Mouse (Mus musculus) neural tube, embryonic 12.5 days (tissue): ENCODE measurements around the gene Alcam. TPM values are rescaled to one million over a fixed set of nuclear protein-coding genes. Genes with fewer than 3 reads are reported as not detected.
A peak's percentile ranks its signal among the peaks of the same experiment; 100 is the strongest.

ENCODE experiments used
- ATAC-seq: fragments of 200-750 bp; cut with Nextera tagmentation; 2 replicates; pipeline ENCODE4 v1.8.0; 2017; ENCODE audit warnings: low read depth, mild to moderate bottlenecking, moderate TSS enrichment, moderate library complexity; ENCODE audit not compliant: low FRiP score
- H3K27ac ChIP-seq: fragments of 300-500 bp; sonication (generic); 2 replicates; pipeline ENCODE4 v1.5.1; 2016
- H3K27me3 ChIP-seq: fragments of 300-500 bp; sonication (generic); replicated peaks from 2 replicates; pipeline ENCODE4 v1.6.1; 2016; ENCODE audit warnings: mild to moderate bottlenecking
- H3K36me3 ChIP-seq: fragments of 300-500 bp; sonication (generic); 2 replicates; pipeline ENCODE4 v1.6.1; 2016; ENCODE audit warnings: mild to moderate bottlenecking
- H3K4me1 ChIP-seq: fragments of 300-500 bp; sonication (generic); 2 replicates; pipeline ENCODE4 v1.6.1; 2016
- H3K4me2 ChIP-seq: fragments of 300-500 bp; sonication (generic); replicated peaks from 2 replicates; pipeline ENCODE4 v1.6.1; 2016; ENCODE audit warnings: mild to moderate bottlenecking
- H3K4me3 ChIP-seq: fragments of 300-500 bp; sonication (generic); 2 replicates; pipeline ENCODE4 v1.5.1; 2016
- H3K9ac ChIP-seq: fragments of 300-500 bp; sonication (generic); 2 replicates; pipeline ENCODE4 v1.6.1; 2016; ENCODE audit warnings: mild to moderate bottlenecking
- H3K9me3 ChIP-seq: fragments of 300-500 bp; sonication (generic); 2 replicates; pipeline ENCODE4 v1.6.1; 2016; ENCODE audit warnings: mild to moderate bottlenecking
- WGBS: fragments of 180-500 bp; shearing (Covaris S2); methylation state at CpG from one replicate; pipeline ENCODE4 v1.1.7; 2016; 5-methylcytosine and 5-hydroxymethylcytosine counted together
- polyA plus RNA-seq: library from polyadenylated mRNA; unstranded; fragments of >200 nt; fragmentation: Nextera tagmentation; extraction: Ambion mirVana; gene quantifications from 2 replicates; pipeline ENCODE4 v1.2.1, GENCODE M21; 2016

The Alcam gene
- polyA plus RNA-seq, 1 experiment from 2014 or later = 13.9 TPM

DNA sequence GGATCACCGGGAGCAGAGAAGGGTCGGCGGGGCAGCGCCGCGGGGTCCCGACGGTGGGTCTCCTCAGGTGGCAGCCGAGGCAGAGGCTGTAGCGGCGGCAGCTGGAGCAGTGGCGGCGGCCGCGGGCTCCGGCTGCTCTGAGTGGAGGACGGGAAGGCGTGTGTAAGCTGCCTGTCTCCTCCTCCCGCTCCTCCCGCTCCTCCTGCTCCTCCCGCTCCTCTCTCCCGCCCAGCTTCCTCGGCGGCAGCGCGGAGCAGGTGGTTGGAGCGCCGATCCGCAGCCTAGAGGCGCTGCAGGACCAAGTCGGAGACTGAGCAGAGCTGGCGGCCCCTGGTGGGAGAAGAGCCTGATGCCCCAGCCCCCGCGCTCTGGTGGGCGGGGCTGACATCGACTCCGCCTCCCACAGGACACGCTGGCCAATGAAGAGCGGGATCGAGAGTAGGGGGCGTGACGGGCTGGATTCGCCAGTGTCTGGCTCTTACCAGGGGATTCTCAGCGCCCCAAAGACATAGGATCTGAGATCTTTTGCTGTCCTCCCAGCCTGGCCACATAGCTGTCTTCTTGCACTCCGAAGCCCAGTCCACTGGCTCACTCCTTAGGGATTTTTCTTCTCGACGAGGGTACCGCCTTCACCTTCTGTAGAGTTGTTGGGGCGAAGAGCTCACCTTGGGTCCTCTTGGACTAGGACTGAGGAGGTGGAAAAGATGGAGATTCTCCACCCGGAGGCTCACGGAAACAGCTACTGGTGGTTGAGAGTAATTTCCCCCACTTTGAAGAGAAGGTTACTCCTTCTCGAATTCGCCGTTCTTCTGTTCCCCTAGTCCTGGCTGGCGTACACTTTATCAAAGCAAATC lies 785 bp downstream of the Alcam start:
- under 1% methylated on average over 54 of the region's 55 CpGs for WGBS
- ATAC-seq = peak; percentile 98
- peaks cover 8% of the 10 kb centered on the region; the same call in 1 of the 2 replicates for H3K27me3 ChIP-seq

GRCm38 (mm10) chr16:52452477-52452831 lies 1.4 kb downstream of the Alcam start:
- peak; percentile 31 for ATAC-seq
- Histone ChIP-seq H3K9ac (peak overlapping the region; percentile 57), H3K4me1 (peaks cover 22% of the 10 kb centered on the region), H3K27me3 (peaks cover 8% of the 10 kb centered on the region; the same call in 1 of the 2 replicates), H3K36me3 (no peaks in the 10 kb centered on the region), H3K27ac (no peak overlapping the region), H3K4me2 (peak overlapping the region; percentile 87), H3K4me3 (peak overlapping the region; percentile 51), H3K9me3 (no peaks in the 10 kb centered on the region)
- 0% methylated on average over 26 of the region's 26 CpGs for WGBS

More for the DNA sequence above, 785 bp downstream of the Alcam start:
- no peaks in the 10 kb centered on the region for H3K36me3 ChIP-seq
- peak overlapping the region; percentile 57 for H3K9ac ChIP-seq
- H3K4me2 ChIP-seq = peak overlapping the region; percentile 87
- H3K9me3 ChIP-seq = no peaks in the 10 kb centered on the region
- peaks cover 22% of the 10 kb centered on the region for H3K4me1 ChIP-seq
- peak overlapping the region; percentile 51 for H3K4me3 ChIP-seq
- H3K27ac ChIP-seq = no peak overlapping the region

- Histone ChIP-seq H3K4me1 (peaks cover 22% of the 10 kb centered on the region), H3K9ac (peak overlapping the region; percentile 57), H3K27ac (no peak overlapping the region), H3K27me3 (peaks cover 8% of the 10 kb centered on the region; the same call in 1 of the 2 replicates), H3K4me3 (peak overlapping the region; percentile 51), H3K4me2 (peak overlapping the region; percentile 87), H3K9me3 (no peaks in the 10 kb centered on the region), H3K36me3 (no peaks in the 10 kb centered on the region)
- peak; percentile 4; the same call in 1 of the 2 replicates for ATAC-seq
- under 1% methylated on average over 23 of the region's 23 CpGs for WGBS
Observed at GRCm38 (mm10) chr16:52451786-52452476, 1.9 kb downstream of the Alcam start.

DNA sequence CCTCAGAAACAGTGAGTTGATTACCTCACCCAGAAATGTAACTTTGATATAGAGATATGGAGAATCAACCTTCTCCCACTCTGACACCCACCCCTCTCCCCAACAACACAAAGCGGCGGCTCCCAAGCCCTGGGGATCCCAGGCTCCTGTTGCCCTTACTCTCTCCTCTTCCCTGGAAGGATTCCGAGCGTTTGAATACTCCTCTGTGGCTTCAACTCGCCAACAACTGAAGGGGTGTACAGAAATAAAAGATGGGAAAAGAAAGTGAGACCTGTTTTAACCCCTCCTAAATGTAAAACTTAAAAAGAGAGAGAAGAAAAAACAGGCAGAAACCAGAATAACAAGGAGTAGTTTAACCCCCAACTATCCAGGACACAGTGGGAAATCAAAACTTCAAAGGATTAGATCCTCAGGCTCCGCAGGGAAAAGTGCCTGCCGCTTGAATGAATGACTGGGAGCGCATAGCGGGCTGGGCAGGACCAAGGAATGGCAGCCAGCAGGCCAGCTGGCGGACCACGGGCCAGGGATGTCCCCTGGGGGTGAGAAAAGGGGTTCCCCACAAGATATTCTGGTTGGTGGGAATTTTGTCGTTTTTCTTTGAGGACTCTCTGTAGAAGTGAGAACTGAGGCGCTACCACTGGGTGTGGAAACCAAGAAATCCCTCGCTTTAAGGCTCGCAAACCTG lies 2.6 kb downstream of the Alcam start:
- H3K4me3 ChIP-seq = peak overlapping the region; percentile 51
- no peak for ATAC-seq
- H3K9me3 ChIP-seq = no peaks in the 10 kb centered on the region
- no peaks in the 10 kb centered on the region for H3K36me3 ChIP-seq
- under 1% methylated on average over 15 of the region's 15 CpGs for WGBS
- peaks cover 8% of the 10 kb centered on the region; the same call in 1 of the 2 replicates for H3K27me3 ChIP-seq
- no peak overlapping the region for H3K27ac ChIP-seq
- peak overlapping the region; percentile 57; the same call in 1 of the 2 replicates for H3K9ac ChIP-seq
- peak overlapping the region; percentile 87 for H3K4me2 ChIP-seq
- peaks cover 22% of the 10 kb centered on the region for H3K4me1 ChIP-seq

DNA sequence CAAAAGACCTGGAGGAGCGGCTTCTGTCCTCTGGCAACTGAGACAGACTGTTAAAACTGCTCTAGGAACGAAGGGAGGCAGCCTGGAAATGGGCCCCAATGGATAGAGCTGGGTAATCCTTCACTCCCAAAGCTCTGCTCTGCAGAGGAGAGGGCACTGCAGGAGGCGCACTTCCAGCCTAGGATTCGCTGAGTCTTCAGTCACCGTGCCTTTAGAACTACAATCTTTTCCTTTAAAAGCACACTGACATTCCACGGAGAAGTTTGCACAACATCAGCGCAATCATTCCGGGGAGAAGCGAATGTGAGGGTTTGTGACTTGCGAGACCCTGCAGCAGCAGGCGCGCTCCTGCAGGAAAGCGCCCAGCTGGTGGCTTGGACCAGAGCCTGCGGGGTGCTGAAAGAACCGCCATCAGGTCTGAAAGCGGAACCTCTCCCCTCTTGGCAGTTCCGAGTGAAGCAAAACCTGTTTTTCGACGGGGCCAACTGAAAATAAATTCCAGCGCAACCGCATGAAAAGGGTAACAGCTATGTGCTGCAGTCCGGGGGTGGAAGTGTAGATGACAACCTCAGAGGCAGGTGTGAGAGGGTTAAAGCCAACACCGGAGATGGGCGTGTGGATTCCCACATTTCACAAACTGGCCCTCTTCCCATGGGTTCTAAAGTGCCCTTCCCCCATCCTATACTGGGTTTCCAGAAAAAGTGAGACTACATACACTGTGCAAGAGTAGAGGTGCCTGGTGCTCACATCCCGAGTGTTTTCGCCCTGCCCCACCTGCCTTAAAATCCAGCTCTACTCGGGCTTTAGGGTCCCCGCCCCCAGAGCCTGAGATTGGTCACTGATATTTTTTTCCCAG lies 3.4 kb downstream of the Alcam start:
- under 1% methylated on average over 28 of the region's 28 CpGs for WGBS

DNA sequence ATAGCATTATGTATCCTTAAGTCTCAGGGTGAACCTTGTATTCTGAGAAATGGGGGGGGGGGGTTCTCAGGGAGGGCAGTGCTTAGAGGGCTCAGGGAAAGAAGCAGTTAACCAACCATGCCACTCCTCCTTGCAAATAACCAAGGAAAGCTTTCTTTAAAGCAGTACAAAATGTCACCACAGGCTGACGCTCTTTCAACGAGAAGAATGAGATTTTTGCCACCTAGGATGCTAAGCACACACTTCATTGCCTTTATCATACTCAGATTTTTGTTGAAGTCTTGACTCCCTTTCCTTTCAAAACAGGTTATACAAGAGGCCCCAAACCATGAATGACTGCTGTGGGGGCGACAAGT lies 4.0 kb downstream of the Alcam start:
- no peaks in the 10 kb centered on the region for H3K9me3 ChIP-seq
- H3K27me3 ChIP-seq = peaks cover 8% of the 10 kb centered on the region; the same call in 1 of the 2 replicates
- no peak for ATAC-seq
- H3K9ac ChIP-seq = no peak overlapping the region; the same call in 1 of the 2 replicates
- H3K4me1 ChIP-seq = peaks cover 22% of the 10 kb centered on the region
- no peaks in the 10 kb centered on the region for H3K36me3 ChIP-seq
- H3K4me3 ChIP-seq = peak overlapping the region; percentile 51
- WGBS = 2% methylated on average over 3 of the region's 3 CpGs
- peak overlapping the region; percentile 87 for H3K4me2 ChIP-seq
- H3K27ac ChIP-seq = no peak overlapping the region

More for the DNA sequence above, 3.4 kb downstream of the Alcam start:
- H3K4me1 ChIP-seq = peaks cover 22% of the 10 kb centered on the region
- ATAC-seq = no peak
- H3K9me3 ChIP-seq = no peaks in the 10 kb centered on the region
- H3K27me3 ChIP-seq = peaks cover 8% of the 10 kb centered on the region; the same call in 1 of the 2 replicates
- peak overlapping the region; percentile 51 for H3K4me3 ChIP-seq
- H3K9ac ChIP-seq = peak overlapping the region; percentile 57
- H3K36me3 ChIP-seq = no peaks in the 10 kb centered on the region
- H3K27ac ChIP-seq = no peak overlapping the region
- peak overlapping the region; percentile 87 for H3K4me2 ChIP-seq

DNA sequence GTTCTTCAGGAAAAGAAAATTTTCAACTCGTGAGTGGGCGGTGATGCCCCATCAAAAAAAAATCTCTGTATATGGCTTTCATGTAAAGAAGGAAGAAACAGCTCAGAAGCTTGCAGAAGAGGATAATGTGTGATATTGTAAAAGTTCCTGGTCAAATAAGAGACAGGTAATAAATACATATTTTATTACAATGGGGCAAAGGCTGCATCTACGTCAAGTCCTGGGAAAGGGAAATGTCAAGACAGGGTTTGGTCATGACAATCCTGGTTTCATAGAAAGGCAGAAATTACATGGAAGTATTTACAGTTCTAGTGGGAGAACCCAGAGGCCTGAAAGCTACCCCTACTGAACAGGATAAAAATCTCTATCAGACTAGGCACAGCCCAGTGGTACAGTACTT lies 7.9 kb downstream of the Alcam start:
- no peak overlapping the region for H3K27ac ChIP-seq
- no peak overlapping the region for H3K4me2 ChIP-seq
- WGBS = 94% methylated on average over 3 of the region's 3 CpGs
- no peak for ATAC-seq
- H3K4me1 ChIP-seq = peaks cover 6% of the 10 kb centered on the region; the same call in 1 of the 2 replicates
- H3K27me3 ChIP-seq = no peaks in the 10 kb centered on the region
- H3K9ac ChIP-seq = no peak overlapping the region
- no peak overlapping the region for H3K4me3 ChIP-seq
- H3K9me3 ChIP-seq = no peaks in the 10 kb centered on the region
- no peaks in the 10 kb centered on the region for H3K36me3 ChIP-seq

DNA sequence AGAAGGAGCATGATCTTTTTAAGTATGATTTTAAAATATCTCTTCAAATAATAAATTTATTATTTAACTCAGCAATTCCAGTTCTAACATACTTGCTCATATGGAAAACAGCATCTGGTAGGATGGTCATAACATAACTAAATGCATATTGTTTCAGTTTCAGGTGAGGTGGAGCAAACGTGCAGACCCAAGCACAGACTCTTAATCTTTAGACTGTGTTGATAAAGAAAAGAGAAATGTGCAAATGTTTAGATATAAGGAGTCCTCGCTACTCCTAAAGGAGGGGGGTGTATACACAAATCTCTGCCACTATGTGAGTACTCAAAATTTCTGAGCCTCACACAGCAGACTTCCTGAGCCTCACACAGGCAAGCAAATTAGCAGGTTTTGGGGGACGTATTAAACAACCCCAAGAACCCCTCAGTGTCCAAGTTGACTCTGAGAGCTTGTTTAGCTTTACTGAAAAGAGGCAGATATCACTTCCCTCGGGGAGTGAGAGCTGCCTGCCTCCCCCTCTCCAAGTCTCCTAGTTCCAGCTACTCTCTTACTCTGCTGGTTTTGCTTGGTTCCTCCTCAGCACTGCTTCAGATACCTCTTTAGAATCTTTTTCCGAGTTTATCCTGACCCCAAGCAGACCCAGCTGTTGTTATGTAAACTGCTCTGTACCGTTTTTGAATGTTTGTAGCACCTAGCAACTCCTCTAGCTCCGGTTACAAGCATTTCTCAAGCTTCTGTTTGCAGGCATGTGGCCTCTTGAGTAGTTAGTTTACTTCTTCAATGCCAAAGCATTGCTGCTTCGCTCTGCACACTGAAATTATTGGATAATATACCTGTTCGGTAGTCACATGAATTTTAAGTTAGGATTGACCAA lies 10.0 kb downstream of the Alcam start:
- WGBS = 58% methylated on average over 9 of the region's 9 CpGs
- Histone ChIP-seq H3K27me3 (no peaks in the 10 kb centered on the region), H3K9me3 (no peaks in the 10 kb centered on the region), H3K27ac (no peak overlapping the region), H3K9ac (no peak overlapping the region), H3K4me2 (no peak overlapping the region), H3K36me3 (no peaks in the 10 kb centered on the region), H3K4me3 (no peak overlapping the region), H3K4me1 (no peaks in the 10 kb centered on the region)
- no peak for ATAC-seq

DNA sequence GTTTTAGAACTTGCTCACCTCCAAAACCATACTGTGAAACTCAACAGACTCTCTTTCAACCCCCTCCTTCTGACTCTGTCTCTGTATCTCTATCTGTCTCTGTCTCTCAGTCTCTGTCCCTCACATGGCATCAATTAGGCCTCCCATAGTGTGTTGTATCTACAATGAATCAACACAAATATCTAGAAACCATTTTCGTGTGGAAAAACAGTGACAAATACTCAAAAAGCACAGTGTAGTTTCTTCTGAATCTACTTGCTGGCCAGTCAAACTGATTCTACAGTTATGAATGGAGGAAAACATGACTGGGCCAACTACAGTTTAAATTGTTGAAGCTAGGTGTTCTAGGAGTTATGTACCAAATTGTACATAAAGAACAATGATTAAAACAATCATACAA lies 10.8 kb downstream of the Alcam start:
- no peak overlapping the region for H3K4me2 ChIP-seq
- no peak overlapping the region for H3K9ac ChIP-seq
- ATAC-seq = no peak
- H3K36me3 ChIP-seq = no peaks in the 10 kb centered on the region
- WGBS = 70% methylated on average over 1 of the region's 1 CpGs
- H3K4me3 ChIP-seq = no peak overlapping the region
- no peaks in the 10 kb centered on the region for H3K9me3 ChIP-seq
- H3K4me1 ChIP-seq = no peaks in the 10 kb centered on the region
- no peak overlapping the region for H3K27ac ChIP-seq
- no peaks in the 10 kb centered on the region for H3K27me3 ChIP-seq

GRCm38 (mm10) chr16:52439600-52439999 lies 14.3 kb downstream of the Alcam start:
- no peak for ATAC-seq
- no peaks in the 10 kb centered on the region for H3K4me1 ChIP-seq
- no peaks in the 10 kb centered on the region for H3K27me3 ChIP-seq

GRCm38 (mm10) chr16:52439007-52439406 lies 14.9 kb downstream of the Alcam start:
- ATAC-seq = no peak
- Histone ChIP-seq H3K27me3 (no peaks in the 10 kb centered on the region), H3K4me2 (no peak overlapping the region), H3K9me3 (no peaks in the 10 kb centered on the region), H3K27ac (no peak overlapping the region), H3K4me1 (no peaks in the 10 kb centered on the region), H3K36me3 (no peaks in the 10 kb centered on the region), H3K9ac (no peak overlapping the region), H3K4me3 (no peak overlapping the region)
- WGBS = 89% methylated on average over 6 of the region's 6 CpGs

More at GRCm38 (mm10) chr16:52439600-52439999, 14.3 kb downstream of the Alcam start:
- no peaks in the 10 kb centered on the region for H3K36me3 ChIP-seq
- no peaks in the 10 kb centered on the region for H3K9me3 ChIP-seq
- H3K4me3 ChIP-seq = no peak overlapping the region
- no peak overlapping the region for H3K4me2 ChIP-seq
- H3K27ac ChIP-seq = no peak overlapping the region
- H3K9ac ChIP-seq = no peak overlapping the region
